Mouse (Mus musculus) embryonic facial prominence, embryonic 10.5 days (tissue): ENCODE data around the gene Zfp148. TPM values are rescaled to one million over a fixed set of nuclear protein-coding genes. Genes with fewer than 3 reads are reported as not detected.

Experiments
- DNase-seq: peaks from one replicate; pipeline ENCODE4 v3.0.0-alpha.2; 2017; ENCODE audit warnings: low spot score
- H3K27ac ChIP-seq: fragments of 300-500 bp; sonication (generic); replicated peaks from 2 replicates; pipeline ENCODE4 v1.5.1; 2016; ENCODE audit warnings: mild to moderate bottlenecking
- H3K27me3 ChIP-seq: fragments of 300-500 bp; sonication (generic); replicated peaks from 2 replicates; pipeline ENCODE4 v1.6.1; 2016; ENCODE audit warnings: low read depth, mild to moderate bottlenecking; ENCODE audit not compliant: poor library complexity, severe bottlenecking
- H3K36me3 ChIP-seq: fragments of 300-500 bp; sonication (generic); replicated peaks from 2 replicates; pipeline ENCODE4 v1.6.1; 2016; ENCODE audit warnings: mild to moderate bottlenecking, moderate library complexity
- H3K4me1 ChIP-seq: fragments of 300-500 bp; sonication (generic); 2 replicates; pipeline ENCODE4 v1.6.1; 2016
- H3K4me3 ChIP-seq: fragments of 300-500 bp; sonication (generic); 2 replicates; pipeline ENCODE4 v1.5.1; 2016; ENCODE audit warnings: mild to moderate bottlenecking, moderate library complexity
- H3K9me3 ChIP-seq: fragments of 300-500 bp; sonication (generic); 2 replicates; pipeline ENCODE4 v1.6.1; 2016; ENCODE audit warnings: mild to moderate bottlenecking
- WGBS: fragments of 180-500 bp; shearing (Covaris S2); methylation state at CpG from one replicate; pipeline ENCODE4 v1.1.7; 2016; 5-methylcytosine and 5-hydroxymethylcytosine counted together
- polyA plus RNA-seq: library from polyadenylated mRNA; unstranded; fragments of >200 nt; fragmentation: Nextera tagmentation; extraction: Ambion mirVana; gene quantifications from 2 replicates; pipeline ENCODE4 v1.2.1, GENCODE M21; 2016

Zfp148 gene
- polyA plus RNA-seq, 1 experiment from 2014 or later = 51.8 TPM

DNA sequence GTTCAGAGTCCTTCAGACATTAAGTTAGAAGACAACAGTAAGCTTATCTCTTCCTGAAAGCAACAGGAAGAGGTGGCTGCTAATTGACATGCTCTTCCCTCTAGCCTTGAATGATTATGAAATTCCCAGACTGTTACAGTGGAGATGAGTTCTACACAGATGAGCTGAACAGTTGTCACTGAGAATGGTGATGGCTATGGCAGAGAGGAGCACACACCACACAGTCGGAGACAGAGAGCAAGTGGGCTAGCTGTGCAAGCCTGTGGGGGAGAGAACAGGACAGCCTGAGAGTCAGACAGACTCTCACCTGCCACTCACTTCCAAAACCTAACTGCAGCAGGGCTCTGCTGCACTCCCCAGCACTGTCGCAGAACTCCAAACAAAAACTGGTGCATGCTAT lies 51.0 kb downstream of the Zfp148 start:
- Histone ChIP-seq H3K27ac (no peak overlapping the region), H3K4me1 (no peaks in the 10 kb centered on the region), H3K9me3 (no peaks in the 10 kb centered on the region), H3K27me3 (no peaks in the 10 kb centered on the region), H3K36me3 (peaks cover 76% of the 10 kb centered on the region), H3K4me3 (no peak overlapping the region)
- WGBS = 90% methylated on average over 2 of the region's 2 CpGs
- DNase-seq = no peak

DNA sequence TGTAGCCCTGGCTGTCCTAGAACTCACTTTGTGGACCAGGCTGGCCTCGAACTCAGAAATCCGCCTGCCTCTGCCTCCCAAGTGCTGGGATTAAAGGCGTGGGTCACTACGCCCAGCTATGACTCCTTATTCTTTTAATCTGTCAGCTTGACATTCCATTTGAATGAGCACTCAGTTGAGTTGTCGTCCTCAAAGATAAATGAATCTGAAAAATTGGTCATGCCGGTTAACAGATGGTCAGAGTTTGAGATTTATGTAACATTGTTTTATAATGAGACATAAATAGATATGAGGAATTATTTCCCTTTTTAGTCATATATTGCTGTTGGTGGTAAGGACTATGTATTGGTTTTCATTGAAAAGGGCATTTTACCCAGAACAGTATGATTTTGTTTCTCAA lies 60.4 kb downstream of the Zfp148 start:
- Histone ChIP-seq H3K4me1 (no peaks in the 10 kb centered on the region), H3K27ac (no peak overlapping the region), H3K27me3 (no peaks in the 10 kb centered on the region), H3K4me3 (no peak overlapping the region), H3K36me3 (peaks cover 42% of the 10 kb centered on the region), H3K9me3 (no peaks in the 10 kb centered on the region)
- no peak for DNase-seq
- 96% methylated on average over 6 of the region's 6 CpGs for WGBS

DNA sequence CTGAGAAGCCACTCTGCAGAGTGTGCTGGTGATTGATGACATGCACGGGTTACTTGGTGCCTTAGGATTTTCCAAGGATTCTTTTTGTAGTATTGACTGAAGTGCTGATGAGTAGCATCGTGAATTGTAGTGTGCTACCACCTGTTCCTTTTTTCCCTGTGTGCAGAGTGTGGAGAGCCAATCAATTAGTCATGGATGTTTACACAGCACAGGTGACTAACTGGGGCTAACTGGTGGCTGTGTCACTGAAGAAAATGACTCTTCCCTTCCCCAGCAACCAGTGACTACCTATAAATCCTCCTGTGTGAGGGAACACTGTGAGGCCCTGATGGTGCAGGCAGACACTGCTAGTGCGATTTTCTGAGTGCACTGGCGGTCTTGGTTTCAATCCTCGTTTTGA lies 66.2 kb downstream of the Zfp148 start:
- Histone ChIP-seq H3K9me3 (no peaks in the 10 kb centered on the region), H3K4me3 (no peak overlapping the region), H3K27ac (no peak overlapping the region), H3K4me1 (no peaks in the 10 kb centered on the region), H3K36me3 (peaks cover 23% of the 10 kb centered on the region), H3K27me3 (no peaks in the 10 kb centered on the region)
- 87% methylated on average over 5 of the region's 5 CpGs for WGBS
- no peak for DNase-seq

DNA sequence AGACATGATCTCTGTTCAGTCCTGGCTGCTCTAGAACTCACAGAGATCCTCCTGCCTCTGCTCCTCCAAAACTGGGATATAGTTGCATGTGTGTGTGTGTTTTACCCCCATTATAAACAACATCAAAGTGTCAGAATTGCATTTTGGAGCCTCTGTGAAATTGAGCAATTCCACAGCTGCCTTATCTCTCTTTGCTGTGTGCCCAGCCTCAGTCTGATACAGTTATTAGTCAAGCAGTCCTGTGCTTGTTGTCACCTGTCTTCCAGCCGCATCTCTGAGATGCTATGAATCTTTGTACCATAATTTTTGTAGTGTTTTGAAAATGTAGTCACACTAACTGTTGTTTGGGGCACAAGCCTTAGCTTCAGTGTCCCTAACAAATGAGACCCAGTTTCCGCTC lies 73.2 kb downstream of the Zfp148 start:
- no peak for DNase-seq
- H3K9me3 ChIP-seq = no peaks in the 10 kb centered on the region
- 91% methylated on average over 2 of the region's 2 CpGs for WGBS
- H3K27ac ChIP-seq = no peak overlapping the region
- H3K27me3 ChIP-seq = no peaks in the 10 kb centered on the region
- H3K4me3 ChIP-seq = no peak overlapping the region
- peaks cover 25% of the 10 kb centered on the region for H3K36me3 ChIP-seq
- peaks cover 10% of the 10 kb centered on the region; the same call in 1 of the 2 replicates for H3K4me1 ChIP-seq

DNA sequence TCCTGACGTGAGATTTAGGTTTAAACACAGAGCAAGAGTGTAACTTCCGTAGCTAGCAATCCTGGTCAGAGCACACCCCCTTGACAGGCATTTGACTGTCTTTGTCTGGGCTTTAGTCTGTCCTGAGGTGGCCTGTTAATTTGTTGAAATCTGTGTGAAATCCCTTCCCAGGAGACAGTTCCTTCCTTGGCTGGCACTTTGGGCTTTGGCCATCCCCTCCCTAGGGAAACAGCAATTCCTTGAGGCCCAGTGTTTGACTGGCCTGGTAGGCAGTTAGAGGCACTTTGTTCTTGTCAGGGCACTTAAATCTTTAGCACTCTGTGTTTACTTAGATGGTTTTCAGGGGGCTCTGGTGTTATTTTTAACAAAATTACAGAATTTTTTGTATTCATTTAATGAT lies 73.7 kb downstream of the Zfp148 start:
- DNase-seq = no peak
- Histone ChIP-seq H3K27me3 (no peaks in the 10 kb centered on the region), H3K27ac (no peak overlapping the region), H3K36me3 (peaks cover 28% of the 10 kb centered on the region), H3K9me3 (0 out of 2 replicates have a peak, but pooled peaks cover 3% of the 10 kb centered on the region), H3K4me3 (no peak overlapping the region), H3K4me1 (peaks cover 10% of the 10 kb centered on the region; the same call in 1 of the 2 replicates)
- WGBS = 75% methylated on average over 2 of the region's 2 CpGs

DNA sequence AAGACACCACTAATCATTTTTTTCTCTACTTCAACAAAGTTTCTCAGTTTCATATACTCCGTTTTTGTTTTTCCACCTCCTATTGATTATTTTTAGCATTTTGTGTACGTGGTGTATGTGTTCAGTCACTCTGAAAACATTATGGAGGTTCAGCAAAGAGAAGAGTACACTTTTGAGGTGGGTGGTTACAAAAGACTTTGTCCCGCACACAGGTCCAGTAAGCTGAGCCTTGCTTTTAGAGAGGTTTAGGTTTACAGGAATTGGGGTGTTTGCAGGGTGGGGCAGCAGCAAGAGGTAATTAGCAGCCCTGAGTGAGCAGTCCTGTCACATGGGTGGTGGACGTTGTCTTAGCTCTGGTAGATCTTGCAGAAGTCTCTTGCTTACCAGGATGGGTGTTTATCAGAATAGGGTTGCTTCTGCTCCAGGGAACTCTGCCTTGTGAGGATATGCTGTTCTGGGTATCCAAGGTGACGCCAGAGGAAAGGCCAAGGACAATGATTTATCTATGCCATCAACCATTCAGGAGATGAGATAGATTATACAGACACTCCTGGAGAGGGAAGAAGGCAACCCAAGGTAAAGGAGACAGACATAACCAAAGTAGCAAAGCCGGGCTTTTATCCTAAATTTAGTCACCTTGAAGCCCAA lies 74.8 kb downstream of the Zfp148 start:
- Histone ChIP-seq H3K36me3 (peaks cover 38% of the 10 kb centered on the region), H3K27ac (no peak overlapping the region), H3K4me3 (no peak overlapping the region), H3K4me1 (peaks cover 10% of the 10 kb centered on the region; the same call in 1 of the 2 replicates), H3K9me3 (0 out of 2 replicates have a peak, but pooled peaks cover 4% of the 10 kb centered on the region), H3K27me3 (no peaks in the 10 kb centered on the region)
- WGBS = 85% methylated on average over 6 of the region's 6 CpGs
- DNase-seq = no peak

DNA sequence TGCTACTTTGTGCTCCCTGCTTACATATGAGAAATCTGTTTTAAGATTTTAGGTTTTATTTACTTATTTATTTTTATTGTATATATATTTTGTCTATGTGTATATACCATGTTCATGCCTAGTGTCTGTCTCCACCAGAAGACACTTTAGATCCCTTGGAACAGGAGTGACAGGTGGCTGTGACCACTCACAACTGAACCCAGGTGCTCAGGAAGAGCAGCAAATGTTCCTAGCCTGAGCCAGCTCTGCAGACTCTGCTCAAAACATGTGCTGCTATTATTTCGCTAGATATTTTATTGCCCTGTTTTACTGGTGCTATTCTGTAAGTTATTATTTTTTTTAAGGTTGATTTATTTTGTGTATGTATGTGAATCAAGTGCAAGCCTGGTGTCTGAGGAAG lies 78.5 kb downstream of the Zfp148 start:
- Histone ChIP-seq H3K27ac (no peak overlapping the region), H3K4me3 (no peak overlapping the region), H3K9me3 (0 out of 2 replicates have a peak, but pooled peaks cover 4% of the 10 kb centered on the region), H3K4me1 (peaks cover 8% of the 10 kb centered on the region; the same call in 1 of the 2 replicates), H3K36me3 (peaks cover 41% of the 10 kb centered on the region), H3K27me3 (no peaks in the 10 kb centered on the region)
- WGBS = 95% methylated on average over 1 of the region's 1 CpGs
- no peak for DNase-seq

DNA sequence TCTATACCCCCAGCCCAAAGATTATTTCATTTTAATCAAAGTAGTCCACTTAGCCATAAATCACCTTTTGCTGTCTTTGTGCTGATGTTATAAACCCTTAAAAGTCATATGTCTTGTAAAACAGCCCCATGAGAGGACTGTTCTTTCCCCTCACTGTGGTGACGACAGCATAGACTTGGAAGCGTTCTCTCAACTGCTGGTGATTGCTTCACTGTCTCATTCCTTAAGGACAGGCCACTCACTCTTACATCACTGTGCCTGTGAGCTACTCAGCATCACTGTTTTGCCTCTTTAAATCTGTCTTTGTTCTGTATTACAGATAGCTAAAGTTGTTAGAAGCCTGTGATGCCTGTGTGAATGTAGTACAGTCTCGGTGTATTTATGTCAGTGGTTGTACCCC lies 80.8 kb downstream of the Zfp148 start:
- 92% methylated on average over 3 of the region's 3 CpGs for WGBS
- 0 out of 2 replicates have a peak, but pooled peaks cover 4% of the 10 kb centered on the region for H3K9me3 ChIP-seq
- peaks cover 52% of the 10 kb centered on the region for H3K36me3 ChIP-seq
- no peak for DNase-seq
- no peaks in the 10 kb centered on the region for H3K4me1 ChIP-seq
- no peaks in the 10 kb centered on the region for H3K27me3 ChIP-seq
- no peak overlapping the region for H3K4me3 ChIP-seq
- no peak overlapping the region for H3K27ac ChIP-seq

DNA sequence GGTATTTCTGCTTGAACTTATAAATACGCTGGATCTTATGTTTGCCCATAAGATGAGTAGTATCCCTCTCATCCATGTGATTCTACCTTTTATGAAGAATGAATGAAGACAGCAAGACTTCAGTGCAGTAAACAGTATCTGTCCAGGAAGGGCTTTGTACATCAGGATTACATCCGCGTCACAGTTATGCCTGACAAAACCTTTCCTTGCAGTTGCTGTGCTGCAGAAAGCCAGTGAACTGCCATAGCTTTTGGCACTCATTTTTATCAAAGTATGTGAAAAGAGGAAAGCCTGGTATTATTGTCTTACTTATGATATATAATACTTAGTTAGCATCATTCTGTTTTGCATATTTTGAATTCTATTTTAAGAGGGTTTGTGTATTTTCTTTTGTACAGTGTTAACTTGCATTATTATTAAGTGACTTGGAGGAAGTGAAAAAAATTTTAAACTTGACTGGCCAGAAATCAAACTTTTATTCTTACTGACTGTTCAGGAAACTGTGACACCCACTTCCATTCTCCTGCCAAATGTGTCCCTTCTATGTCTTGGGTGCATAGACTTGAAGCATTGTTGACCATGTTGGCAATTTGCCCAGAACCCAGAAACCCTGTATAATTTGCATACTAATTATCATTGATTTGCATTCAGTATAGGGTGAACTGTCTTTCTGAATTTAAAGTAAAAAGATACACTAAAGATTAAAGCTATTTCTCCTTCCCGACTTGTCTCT lies 84.0 kb downstream of the Zfp148 start:
- DNase-seq = no peak
- H3K27me3 ChIP-seq = no peaks in the 10 kb centered on the region
- H3K27ac ChIP-seq = no peak overlapping the region
- H3K36me3 ChIP-seq = peaks cover 47% of the 10 kb centered on the region
- WGBS = 91% methylated on average over 4 of the region's 4 CpGs
- no peaks in the 10 kb centered on the region for H3K9me3 ChIP-seq
- peaks cover 8% of the 10 kb centered on the region for H3K4me1 ChIP-seq
- H3K4me3 ChIP-seq = no peak overlapping the region

DNA sequence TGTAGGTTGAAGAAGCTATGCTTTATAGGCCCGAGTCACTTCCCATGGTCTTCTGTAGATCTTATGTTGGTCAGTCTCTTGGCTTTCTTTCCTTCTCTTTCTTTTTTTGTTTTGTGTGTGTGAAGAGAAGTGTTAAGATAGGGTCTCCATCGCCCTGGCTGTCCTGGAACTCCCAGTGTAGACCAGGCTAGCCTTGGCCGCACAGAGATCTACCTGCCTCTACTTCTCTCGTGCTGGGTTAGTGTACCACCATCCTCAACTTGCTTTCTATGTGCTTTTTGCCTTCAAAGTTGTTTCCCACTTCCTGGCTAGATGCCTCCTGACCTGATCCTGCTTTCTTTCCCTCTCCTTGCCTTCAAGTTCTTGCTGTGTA lies 84.6 kb downstream of the Zfp148 start:
- H3K4me1 ChIP-seq = peaks cover 12% of the 10 kb centered on the region
- DNase-seq = no peak
- peaks cover 46% of the 10 kb centered on the region for H3K36me3 ChIP-seq
- no peaks in the 10 kb centered on the region for H3K9me3 ChIP-seq
- H3K4me3 ChIP-seq = no peak overlapping the region
- 89% methylated on average over 4 of the region's 4 CpGs for WGBS
- no peak overlapping the region for H3K27ac ChIP-seq
- H3K27me3 ChIP-seq = no peaks in the 10 kb centered on the region

DNA sequence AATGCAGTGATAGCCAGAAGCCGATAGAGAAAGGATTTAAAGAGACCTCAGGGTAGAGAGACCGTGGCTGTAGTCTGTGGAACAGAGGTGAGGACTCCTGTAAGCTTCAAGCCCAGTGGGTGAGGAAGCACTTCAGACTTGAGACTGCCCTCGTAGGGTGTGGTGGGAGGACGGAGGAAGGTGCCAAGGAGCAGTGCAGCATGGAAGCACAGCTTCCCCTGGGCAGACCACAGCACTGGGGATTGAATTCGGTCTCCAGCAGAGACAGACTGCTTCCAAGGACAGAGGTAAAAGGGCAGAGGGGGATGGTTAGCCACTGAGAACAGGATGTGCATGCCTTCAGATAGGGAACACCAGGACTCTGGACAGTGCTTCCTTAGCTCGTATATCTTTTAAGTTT lies 86.8 kb downstream of the Zfp148 start:
- H3K4me3 ChIP-seq = no peak overlapping the region
- WGBS = 58% methylated on average over 6 of the region's 6 CpGs
- DNase-seq = no peak
- H3K4me1 ChIP-seq = peaks cover 12% of the 10 kb centered on the region
- H3K27ac ChIP-seq = no peak overlapping the region
- no peaks in the 10 kb centered on the region for H3K9me3 ChIP-seq
- H3K36me3 ChIP-seq = peaks cover 49% of the 10 kb centered on the region
- no peaks in the 10 kb centered on the region for H3K27me3 ChIP-seq

DNA sequence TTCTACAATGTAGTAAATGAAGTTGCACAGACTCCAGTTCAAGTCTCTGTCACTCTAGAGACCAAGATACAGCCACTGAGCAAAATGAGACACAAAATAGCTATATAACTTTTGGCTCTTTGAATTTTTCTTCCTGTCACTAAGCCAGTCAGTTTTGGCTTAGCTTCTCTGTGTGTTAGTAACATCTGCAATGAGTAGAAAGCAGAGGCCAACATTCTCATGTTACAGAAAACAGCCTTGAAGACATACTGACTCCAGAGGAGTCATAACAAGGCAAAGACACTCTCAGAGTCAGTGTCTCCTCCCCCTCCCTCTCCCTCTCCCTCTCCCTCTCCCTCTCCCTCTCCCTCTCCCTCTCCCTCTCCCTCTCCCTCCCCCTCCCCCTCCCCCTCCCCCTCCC lies 89.3 kb downstream of the Zfp148 start:
- no peak for DNase-seq
- no peak overlapping the region for H3K27ac ChIP-seq
- H3K9me3 ChIP-seq = no peaks in the 10 kb centered on the region
- no peaks in the 10 kb centered on the region for H3K27me3 ChIP-seq
- peaks cover 63% of the 10 kb centered on the region for H3K36me3 ChIP-seq
- peaks cover 12% of the 10 kb centered on the region for H3K4me1 ChIP-seq
- no peak overlapping the region for H3K4me3 ChIP-seq

DNA sequence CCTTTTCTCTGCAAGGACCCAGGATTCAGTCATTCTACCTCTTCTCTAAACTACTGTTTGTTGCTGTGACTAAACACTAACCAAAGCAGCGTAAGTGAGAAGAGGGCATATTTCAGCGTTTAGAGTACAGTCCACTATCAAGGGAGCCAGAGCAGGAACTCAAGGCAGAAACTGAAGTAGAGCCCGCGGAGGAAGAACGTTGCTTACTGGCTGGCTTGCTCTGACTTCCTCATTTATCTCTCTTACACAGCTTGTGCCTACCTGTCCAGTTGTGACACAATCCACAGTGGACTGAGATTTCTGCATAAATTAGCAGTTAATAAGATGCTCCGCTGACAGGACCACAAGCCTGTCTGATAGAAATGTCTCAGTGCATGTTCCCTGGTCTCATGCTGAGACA lies 93.7 kb downstream of the Zfp148 start:
- no peak overlapping the region for H3K27ac ChIP-seq
- H3K9me3 ChIP-seq = no peaks in the 10 kb centered on the region
- DNase-seq = no peak
- H3K36me3 ChIP-seq = peaks cover 79% of the 10 kb centered on the region
- no peak overlapping the region for H3K4me3 ChIP-seq
- no peaks in the 10 kb centered on the region for H3K27me3 ChIP-seq
- H3K4me1 ChIP-seq = peaks cover 6% of the 10 kb centered on the region
- 96% methylated on average over 6 of the region's 6 CpGs for WGBS
